Mouse (Mus musculus) heart, postnatal 4 days (tissue): ENCODE measurements around the gene Lypd3. TPM values are rescaled to one million over a fixed set of nuclear protein-coding genes. Genes with fewer than 3 reads are reported as not detected.

Experiments
- DNase-seq: peaks from one replicate; pipeline ENCODE4 v3.0.0; 2021
- total RNA-seq, 2 experiments: library from RNA; stranded (reverse); gene quantifications; 2 replicates each; pipeline ENCODE4 v1.2.3; 2021

Gene Lypd3
- total RNA-seq = not detected

DNA sequence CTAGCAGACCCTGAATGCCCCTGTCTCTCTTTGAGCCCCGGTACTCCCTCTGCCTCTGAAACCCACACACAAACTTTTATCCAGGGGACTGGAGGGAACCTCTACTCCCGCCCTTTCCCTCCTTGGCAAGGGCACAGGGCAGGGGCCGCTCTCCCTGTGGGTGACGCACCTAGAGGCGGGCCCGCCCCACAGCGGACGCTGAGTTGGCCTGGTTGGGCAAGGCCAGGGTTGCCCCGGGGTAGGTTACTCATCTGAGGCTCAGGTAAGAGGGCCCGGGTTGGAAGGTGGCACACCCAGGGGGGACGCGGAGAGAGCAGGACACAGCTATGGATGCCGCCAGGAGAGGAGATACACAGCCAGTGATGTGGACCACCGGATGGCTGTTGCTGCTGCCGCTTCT, at the start of gene Lypd3:
Gene Lypd3, plus strand, starts transcription at position 287 of the 400 bp plus-strand sequence.
- no peak for DNase-seq

DNA sequence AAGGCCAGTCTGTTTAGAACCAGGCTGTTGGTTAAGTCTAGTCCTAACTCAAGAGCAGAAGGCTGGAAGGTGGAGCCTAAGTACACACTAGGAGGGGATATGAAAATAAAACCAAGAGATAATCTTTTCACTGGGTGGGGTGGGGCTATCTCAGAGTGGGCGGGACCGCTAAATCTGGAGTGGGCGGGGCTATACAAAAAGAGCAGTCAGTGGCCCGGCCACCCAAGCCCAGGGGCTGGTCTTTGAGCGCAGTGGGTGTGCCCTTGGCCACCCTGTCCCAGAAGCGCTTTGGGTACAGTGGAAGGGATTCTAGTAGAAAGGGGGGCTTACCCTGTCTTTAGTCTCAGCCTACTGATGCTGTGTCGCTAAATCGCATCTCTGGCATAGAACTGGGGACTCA, 49.5 kb upstream of the Lypd3 start:
- no peak for DNase-seq

DNA sequence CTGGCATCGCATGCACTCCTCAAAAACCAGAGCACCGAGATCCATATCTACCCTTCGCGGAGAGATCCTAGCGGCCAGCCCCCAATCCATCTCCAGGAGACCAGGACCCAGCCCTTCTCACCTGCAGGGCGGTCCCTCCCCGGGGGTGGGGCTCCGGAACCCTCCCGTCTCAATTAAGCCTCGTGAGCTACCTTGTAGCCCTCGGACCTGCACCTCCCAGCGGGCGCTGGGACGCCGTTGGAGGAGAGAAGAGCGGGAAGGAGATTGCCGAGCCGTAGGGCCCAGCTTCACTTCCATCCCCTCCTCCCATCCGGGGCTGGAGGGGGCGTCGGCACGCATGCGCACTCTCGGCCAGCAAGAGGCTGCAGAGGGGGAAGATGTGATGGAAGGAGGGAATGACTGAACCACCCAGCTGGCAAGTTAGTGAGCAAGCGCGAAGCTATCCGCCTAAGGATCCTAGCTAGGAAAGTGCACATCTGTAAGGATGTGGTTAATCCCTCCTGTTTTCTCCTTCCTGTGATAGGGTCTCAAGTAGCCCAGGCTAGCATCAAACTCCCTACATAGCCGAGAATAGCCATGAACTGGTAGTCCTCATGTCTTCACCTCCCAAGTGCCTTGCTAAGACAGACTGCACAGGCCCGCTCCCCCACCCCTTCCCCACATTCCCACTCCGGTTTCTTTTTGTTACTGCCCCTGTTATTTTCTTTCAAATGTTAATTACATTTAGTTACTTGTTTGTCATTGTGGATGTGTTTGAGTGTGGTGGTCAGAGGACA, 48.8 kb upstream of the Lypd3 start, which contains the start of the genes Ethe1 and Zfp575:
Gene Ethe1, plus strand, starts transcription at position 214 of the 776 bp plus-strand sequence.
Gene Zfp575, minus strand, starts transcription at position 312 of the 776 bp plus-strand sequence.
- DNase-seq = peak; percentile 80

DNA sequence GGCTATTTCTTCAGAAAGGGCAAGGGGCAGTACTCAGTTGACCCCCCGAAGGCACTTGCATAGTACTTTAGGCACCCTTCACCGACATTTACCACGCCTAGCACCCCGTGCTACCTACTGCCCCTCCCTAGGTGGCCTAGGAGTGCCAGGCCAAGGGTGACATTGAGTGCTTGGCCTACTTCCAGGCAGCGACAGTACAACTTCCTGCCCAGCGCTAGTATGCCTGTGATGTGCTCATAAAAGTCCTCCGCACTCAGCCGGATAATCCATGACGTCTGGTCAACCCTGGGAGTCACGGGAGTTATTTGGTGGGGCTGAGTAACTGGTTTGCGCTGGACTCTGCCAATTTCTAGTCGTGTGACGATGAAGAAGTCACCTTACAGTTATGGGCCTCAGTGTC, 48.0 kb upstream of the Lypd3 start:
- peak; percentile 67 for DNase-seq

DNA sequence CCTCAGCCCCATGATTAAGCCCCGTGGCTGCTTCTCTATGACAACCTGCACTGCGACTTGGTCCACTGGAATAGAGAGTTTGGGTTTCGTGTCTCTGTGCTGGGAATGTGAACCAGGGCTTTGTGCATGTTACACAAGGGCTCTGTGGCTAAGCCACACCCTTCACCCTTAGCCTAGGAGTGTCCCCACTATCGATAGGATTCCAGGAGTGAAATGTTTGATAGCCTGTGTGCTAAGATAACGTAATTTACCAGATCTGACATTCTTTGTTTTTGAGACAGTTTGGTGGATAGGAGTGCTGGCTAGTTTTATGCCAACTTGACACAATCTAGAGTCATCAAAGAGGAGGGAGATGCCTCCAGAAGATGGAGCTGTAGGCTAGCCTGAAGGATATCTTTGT, 44.6 kb upstream of the Lypd3 start:
- no peak for DNase-seq

DNA sequence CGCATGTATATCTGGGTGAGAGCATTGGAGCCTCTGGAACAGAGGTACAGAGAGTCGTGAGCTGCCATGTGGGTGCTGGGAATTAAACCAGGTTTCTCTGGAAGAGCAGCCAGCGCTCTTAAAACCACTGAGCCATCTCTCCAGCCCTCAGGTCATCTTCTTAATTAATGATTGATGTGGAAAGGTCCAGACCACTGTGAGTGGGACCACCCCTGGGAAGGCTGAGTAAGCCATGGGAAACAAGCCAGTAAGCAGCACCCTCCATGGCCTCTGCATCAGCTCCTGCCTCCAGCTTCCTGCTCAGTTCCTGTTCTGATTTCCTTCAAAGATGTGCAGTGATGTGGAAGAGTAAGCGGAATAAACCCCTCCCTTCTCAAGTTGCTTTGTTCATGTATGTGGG, 44.2 kb upstream of the Lypd3 start:
- no peak for DNase-seq

DNA sequence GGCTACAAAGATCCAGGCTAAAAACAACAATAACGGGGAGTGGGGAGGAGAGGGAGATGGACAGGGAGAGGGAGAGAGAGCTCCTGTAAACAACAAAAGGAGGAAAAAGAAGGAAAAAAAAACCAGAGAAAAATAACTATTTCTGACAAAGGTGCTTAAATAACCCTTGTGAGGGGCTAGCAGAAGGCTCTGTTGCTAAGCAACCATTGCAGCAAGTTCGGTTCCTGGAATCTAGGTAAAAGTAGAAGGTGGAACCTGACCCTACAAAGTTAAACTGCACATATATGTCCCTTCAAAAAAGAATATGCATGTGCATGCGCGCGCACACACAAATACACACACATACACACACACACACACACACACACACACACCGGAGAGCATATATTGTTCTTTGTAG, 43.6 kb upstream of the Lypd3 start:
- DNase-seq = no peak

DNA sequence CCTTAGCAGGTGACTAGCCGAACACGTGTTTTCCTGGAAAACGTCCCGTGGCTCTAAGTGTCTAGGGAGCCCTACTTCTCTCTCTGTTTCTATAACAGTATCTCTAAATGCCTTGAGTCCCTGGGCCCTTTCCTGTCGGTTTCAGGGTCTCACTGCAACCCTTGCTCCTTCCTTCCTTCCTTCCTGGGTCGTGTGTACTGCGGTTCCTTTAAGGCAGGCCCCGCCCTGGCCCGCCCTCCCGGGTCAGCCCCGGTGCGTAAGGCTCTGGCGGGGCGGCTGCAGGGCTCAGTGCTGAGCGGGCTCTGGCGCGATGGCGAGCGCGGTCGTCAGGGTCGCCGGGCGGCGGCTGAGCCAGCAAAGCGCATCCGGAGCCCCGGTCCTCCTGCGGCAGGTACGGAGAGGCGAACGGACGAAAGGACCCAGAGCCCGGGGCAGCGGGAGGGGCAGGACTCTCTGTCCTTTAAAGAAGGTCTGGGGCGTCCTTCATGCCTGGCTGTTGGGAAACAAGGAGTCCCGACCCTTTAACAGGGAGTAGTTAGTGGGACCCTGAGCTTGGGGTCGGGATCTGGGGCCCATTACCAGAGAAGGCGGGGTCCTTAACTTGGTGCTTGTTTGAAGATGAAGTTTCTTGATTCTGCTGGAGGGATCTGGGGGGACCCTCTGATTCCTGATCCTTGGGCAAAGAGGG, 42.6 kb upstream of the Lypd3 start:
- peak; percentile 77 for DNase-seq

DNA sequence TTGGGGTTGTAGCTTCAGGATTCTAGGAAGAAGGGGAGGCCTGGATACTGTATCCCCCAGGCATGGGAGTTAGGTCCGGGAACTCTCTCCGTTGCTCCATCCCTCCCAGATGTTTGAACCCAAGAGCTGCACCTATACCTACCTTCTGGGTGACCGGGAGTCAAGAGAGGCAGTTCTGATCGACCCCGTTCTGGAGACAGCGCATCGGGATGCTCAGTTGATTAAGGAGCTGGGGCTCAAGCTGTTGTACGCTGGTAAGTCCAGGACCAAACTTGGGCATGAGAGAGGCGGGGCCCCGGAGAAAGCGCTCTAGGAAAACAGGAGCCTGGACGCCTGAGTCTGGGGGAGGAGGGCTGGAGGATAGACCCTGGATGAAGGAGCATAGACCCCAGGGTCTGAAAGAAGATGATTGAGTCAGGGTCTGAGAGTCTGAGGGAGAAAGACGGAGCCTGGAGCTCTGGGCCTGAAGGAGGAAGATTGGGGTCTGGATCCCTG, 42.0 kb upstream of the Lypd3 start:
- DNase-seq = no peak

DNA sequence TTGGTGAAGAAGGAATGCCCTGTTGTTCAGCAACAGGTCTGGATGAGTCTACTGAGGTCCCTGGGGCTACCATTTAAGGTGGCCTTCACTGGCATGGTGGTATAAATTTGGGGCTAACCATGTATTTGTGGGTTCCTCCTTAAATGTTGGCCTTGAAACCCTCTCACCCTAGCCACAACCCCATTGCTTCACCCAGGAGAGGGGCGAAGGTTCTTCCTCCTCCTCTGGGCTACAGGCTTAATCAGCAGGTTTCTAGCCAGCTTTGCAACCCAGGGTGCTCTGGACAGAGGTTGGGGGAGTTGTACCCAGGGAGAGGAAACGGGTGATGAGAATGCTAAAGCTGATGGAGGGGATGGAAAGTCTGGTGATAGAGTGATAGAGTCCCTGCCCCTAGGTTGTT, 40.9 kb upstream of the Lypd3 start:
- DNase-seq = no peak

DNA sequence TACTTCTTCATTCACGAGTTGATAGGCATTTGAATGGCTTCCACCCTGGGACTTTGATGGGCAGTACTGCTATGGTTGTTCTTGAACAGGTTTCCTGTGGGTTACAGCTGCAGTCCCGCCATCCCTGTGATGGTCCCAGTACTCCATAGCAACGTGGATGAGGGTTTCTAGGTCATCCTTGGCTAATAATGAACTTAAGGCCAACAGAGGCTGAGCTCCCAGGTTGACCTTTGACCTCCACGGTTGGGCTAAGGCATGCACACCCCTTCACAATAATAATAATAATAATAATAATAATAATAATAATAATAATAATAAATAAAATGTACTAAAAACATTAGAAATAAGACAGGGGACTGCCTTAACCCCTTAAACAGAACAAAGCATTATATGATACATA, 38.2 kb upstream of the Lypd3 start:
- no peak for DNase-seq

DNA sequence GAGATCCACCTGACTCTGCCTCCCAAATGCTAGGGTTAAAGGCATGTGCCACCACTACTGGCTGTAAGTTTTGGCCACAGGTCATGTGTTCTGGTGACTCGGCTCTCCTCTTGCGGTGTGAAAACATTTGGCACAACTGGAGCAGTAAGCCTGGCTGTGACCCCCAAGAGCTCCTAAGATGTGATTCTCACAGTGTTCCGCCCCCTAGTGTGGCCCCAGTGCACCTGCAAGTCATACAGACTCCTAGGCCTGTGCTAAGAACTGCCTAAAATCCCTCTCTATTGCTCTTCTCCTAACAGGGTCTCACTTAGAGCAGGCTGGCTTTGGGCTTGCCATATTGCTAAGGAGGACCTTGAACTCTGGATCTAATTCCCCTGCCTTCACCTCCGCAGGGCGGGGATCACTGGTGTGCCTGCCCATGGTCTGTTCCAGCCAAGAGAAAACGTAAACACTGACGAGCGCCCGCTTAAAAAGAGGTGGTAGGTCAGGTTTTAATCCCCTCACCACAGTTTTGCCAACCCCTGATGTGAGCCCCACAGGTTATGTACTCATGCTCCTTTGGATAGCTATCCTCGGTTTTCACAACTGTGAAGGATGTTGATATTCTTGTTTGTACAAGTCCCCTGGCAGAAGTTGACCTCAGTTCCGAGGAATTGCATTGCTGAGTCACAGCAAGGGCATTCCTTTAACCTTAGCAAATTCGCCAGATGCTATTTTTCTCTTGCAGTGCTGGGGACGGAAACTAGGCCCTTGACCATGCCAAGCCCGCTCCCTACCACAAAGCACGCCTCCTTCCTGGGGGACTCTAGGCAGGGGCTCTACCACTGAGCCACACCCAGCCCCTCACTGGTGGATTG, 36.9 kb upstream of the Lypd3 start:
- DNase-seq = no peak

DNA sequence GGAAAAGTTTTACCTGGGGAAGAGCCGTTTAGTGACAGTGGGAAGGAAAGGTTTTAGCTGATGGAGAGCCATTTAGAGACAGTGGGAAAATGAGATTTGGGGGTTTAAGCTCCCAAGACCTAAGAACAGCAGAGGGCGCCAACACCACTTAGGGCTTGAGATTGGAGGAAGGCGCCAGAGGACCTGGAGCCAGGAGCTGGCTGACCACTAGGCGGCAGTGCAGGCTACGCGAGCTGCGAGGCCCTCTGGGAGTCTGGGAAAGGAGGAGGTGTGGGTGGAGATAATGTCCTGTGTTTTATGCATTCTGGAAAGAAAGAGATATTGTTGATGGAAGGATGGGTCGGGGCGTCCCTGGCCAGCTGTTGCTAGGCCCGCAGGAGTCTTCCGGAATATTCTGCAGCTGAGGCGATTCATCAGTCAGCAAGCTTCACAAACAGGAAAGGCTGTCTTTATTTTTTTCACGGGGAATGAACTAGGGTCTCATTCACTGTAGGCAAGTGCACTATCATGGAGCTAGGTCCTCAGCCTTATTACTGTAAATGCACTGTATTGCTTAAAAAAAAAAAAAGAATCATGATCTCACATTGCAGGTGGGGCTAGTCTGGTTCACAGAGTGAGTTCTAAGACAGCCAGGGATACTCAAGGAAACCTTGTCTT, 35.3 kb upstream of the Lypd3 start:
- DNase-seq = peak; percentile 99

DNA sequence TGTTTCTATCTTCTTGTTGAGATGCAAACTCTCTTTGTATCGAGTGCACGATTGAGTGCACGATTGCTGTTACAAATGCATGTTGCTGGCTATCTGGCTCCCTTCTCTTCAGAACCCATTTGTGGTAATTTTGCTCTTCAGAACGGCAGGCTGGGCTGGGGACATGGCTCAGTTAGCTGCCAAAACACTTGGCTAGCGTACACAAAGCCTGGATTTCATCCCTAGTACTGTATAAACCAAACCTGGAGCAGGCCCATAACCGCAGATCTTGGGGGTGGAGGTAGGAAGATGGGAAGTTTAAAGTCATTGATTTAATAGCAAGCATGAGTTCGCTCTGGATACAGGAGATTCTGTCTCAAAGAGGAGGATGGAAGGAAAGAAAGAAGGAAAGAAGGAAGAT, 30.8 kb upstream of the Lypd3 start:
- DNase-seq = no peak

DNA sequence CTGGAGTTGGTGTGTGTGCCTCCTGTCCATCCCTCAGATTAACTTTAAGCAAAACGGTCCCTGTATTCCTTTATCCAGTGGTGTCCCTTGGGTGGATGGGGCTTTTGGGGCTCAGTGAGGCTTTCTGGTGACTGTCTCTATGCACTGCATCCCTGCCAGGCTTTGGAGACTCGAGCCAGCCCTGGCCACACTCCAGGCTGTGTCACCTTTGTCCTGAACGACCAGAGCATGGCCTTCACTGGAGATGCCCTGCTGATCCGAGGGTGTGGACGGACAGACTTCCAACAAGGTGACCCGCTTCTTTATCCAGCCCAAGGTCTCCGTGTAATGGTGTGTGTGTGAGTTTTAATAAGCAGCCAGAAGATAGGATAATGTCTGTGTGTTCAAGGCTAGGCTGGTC, 30.3 kb upstream of the Lypd3 start:
- DNase-seq = no peak

DNA sequence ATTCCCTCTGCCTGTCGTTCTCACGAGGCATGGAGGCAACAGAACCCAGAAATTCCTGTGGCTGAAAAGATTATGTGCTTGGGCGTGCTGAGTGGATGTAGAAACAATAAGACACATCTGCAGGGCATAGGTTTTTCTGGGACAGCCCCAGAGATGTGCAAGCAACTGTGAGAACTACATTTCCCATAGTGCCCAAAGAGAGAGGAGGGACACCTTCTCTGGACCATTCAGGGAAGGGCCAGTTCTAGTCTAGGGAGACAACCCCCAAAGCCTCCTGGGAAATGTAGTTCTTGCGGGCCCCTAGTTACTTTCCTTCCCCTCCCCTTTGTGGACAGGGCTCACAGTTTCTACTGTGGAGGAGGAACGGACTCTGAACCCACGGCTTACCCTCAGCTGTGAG, 28.3 kb upstream of the Lypd3 start:
- DNase-seq = peak; percentile 63

DNA sequence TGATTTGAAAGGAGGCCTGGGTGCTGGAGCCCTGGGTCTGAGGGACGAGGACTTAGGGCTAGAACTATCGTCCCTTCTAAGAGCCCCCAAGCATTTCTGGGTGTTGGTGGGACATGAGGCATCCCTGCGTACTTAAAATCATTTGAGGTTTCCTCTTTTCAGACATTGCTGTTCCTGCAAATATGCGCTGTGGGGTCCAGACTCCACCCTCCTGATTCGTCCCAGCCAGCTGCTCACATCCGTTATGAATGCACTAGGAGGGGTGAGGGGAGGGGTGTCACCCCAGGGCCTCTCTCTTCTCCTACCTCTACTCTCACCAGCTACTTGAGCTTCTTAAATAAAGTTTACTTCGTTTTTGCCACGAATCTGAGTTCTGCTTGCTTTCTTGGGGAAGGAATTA, 27.8 kb upstream of the Lypd3 start:
- DNase-seq = no peak

DNA sequence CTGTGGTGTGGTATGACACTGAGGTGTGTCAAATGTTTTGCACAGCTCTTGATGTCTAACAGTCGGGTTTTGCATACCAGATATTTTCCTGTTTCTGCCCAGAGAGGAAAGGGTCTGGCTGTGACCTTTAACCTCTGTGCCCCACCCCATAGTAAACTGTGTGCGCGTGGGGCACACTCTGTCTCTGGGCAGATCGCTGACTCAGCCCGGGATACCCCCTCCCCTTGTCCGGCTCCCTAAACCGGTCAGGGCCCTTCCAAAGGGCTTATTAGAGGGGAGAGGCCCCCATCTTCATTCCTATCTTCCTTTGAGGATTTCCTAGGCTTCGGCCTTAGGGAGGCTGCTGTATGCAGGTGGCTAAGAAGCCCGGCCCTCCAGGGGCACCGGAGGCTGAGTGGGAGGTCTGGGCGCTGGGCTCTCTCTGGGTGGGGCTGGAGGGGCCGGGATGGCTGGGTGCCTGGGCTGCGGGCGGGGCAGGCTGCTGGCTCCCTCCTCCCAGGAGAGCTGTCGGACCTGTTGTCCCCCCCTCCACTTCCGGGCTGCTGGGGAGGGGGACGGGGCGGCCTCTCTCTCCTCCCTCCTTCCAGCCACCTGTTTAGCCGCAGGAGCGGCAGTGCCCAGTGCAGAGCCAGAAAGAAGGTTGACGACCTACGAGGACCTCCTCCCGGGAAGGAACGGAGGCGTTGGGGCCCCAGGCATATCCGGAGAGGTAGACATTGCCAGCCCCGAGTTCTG, 26.0 kb upstream of the Lypd3 start, which contains the start of gene Phldb3:
Gene Phldb3, plus strand, starts transcription at position 620 of the 735 bp plus-strand sequence.
- DNase-seq = no peak

DNA sequence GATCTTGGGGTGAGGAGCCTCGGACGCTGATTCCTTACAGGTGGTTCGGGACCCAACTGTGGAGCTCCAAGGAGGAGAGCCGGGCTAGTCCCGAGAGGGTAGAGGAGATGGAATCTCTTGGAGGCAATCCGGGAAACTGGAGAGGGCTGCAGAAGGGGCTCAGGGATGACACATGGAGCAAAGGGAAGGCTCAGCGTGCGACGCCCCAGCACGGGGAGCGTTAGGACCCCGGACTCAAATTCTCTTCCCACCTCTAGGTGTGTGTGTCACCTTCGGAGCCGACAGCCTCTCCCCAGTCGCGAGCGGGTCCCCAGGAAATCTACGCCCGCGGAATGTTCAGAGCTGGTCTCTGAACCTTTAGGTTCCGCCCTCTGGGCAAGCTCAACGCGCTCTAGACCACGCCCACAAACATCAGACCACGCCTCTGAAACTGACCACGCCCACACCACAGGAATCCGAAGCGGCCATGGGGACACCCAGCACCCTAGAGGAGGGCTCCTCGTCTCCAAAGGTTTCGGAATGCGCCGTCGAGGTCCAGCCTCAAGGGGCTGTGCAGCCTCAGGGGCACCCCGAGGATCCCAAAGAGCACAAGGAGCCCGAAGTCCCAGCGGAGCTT, 25.4 kb upstream of the Lypd3 start:
- DNase-seq = peak; percentile 87

DNA sequence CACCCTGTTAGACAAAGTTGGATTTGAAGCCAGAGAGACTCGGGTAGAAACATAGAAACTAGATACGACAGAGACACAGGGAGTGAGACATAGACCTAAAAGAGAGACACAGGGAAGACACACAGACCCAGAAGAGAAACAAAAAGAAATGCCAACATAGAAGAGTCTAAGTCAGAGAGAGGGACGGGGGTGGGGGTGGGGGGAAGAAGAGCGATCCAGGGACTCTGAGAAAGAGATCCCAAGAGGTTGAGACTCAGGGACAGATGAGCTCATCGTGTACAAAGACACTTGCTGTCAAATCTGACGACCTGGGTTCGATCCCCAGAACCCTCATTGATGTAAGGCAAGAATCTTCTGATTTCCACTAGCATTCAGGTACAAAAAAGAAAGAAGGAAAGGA, 24.6 kb upstream of the Lypd3 start:
- DNase-seq = no peak

DNA sequence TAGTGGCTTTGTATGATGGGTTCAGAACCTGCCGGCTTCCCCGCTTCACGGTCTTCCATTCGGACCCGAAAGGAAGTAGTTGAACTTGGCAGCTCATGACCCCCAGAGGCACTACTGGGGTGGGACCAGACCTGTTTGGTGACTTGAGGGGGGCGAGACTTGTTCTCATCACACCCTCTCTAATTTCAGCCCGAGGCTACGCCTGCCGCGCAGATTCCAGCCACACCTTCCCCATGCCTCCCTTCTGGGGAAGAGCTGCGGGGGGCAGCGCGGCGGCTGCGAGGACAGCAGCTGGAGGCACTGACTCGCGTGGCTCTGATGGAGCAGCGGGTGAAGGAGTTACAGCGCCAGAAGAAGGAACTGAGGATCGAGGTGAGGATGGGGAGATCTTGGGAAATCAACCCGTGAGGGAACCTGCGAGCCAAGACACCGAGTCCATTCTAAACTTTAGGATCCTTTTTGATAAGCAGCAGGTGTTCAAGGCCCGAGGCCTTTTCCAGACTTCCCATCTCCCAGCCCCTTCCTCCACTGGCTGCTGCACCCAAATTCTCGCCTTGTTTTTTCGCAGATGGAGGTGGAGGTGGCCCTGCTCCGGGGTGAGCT, 23.9 kb upstream of the Lypd3 start:
- DNase-seq = no peak
